In genomic region chr8:87784227-87784626, GRCm38 (mm10) we compare ENCODE assay signal across 10 mouse cellular contexts.
DNase-seq lines count a peak whose midpoint lies in the region; ATAC-seq and TF ChIP-seq lines count a peak whose summit lies in the region.
"Had no signal": no experiment of that assay in that cellular context is flagged by ENCODE, and none has a peak within 500 bp of the region (broad histone marks: within the 10 kb centered on the region; RNA-seq: fewer than 3 reads in every experiment).

No protein-coding gene starts in this region.

- H3K9ac ChIP-seq in heart, adult 2 months (ENCODE audit: low read depth, low read length), result no peak overlapping the region
- peak overlapping the region; percentile 19; the same call in 1 of the 2 replicates for H3K9ac ChIP-seq in forebrain, embryonic 16.5 days (replicated peaks; ENCODE audit: low read depth, low read length)
- peak overlapping the region; percentile 43; the same call in 1 of the 2 replicates for H3K9ac ChIP-seq in midbrain, embryonic 12.5 days (replicated peaks)

- H3K27me3 ChIP-seq in heart, adult 2 months (ENCODE audit: control insufficient read depth, insufficient read depth, low read length), result no peaks in the 10 kb centered on the region
- H3K27me3 ChIP-seq in forebrain, embryonic 16.5 days (replicated peaks; ENCODE audit: control insufficient read depth, insufficient read depth, low read length), result no peaks in the 10 kb centered on the region
- H3K27me3 ChIP-seq in midbrain, embryonic 12.5 days, result no peaks in the 10 kb centered on the region

- no peaks in the 10 kb centered on the region for H3K36me3 ChIP-seq in heart, adult 2 months (ENCODE audit: control insufficient read depth, insufficient read depth, low read length)
- H3K36me3 ChIP-seq in forebrain, embryonic 16.5 days (ENCODE audit: control insufficient read depth, insufficient read depth), result 0 out of 2 replicates have a peak, but pooled peaks cover 3% of the 10 kb centered on the region
- peaks cover 36% of the 10 kb centered on the region for H3K36me3 ChIP-seq in midbrain, embryonic 12.5 days

- peaks cover 2% of the 10 kb centered on the region for H3K4me1 ChIP-seq in heart, adult 2 months (ENCODE audit: control insufficient read depth, insufficient read depth, low read length)
- H3K4me1 ChIP-seq in forebrain, embryonic 16.5 days (replicated peaks; ENCODE audit: control insufficient read depth, insufficient read depth, low read length), result peaks cover 19% of the 10 kb centered on the region
- H3K4me1 ChIP-seq in midbrain, embryonic 12.5 days, result peaks cover 54% of the 10 kb centered on the region

- H3K9me3 ChIP-seq in forebrain, embryonic 16.5 days (ENCODE audit: control insufficient read depth, low read length), result no peaks in the 10 kb centered on the region
- no peaks in the 10 kb centered on the region for H3K9me3 ChIP-seq in midbrain, embryonic 12.5 days

- DNase-seq in heart, adult 2 months, result no peak
- no peak for DNase-seq in heart, postnatal 4 days
- peak; percentile 51 for DNase-seq in Muller cell, postnatal 12 days (ENCODE audit: inconsistent ontology term)
- no peak for DNase-seq in spleen, adult 18-20 months
- DNase-seq in urinary bladder, postnatal 4 days (ENCODE audit: low spot score in 2 of 2), result no peak
- no peak for DNase-seq in spleen, postnatal 14 days (ENCODE audit: low spot score in 2 of 2)
- DNase-seq: cerebellum, adult 8-10 months; thymus, adult 2 months had no signal

- TF ChIP-seq POLR2A in heart, adult 2 months (IDR thresholded peaks at IDR 0.05; ENCODE audit: insufficient read depth, low read depth, low read length), result no peak

- peak overlapping the region; percentile 45 for H3K27ac ChIP-seq in heart, adult 2 months
- H3K27ac ChIP-seq in forebrain, embryonic 16.5 days (ENCODE audit: low read length), result no peak overlapping the region
- H3K27ac ChIP-seq in midbrain, embryonic 12.5 days (replicated peaks), result peak overlapping the region; percentile 78

- intact Hi-C loops in heart, adult 2 months (cut with DNase I), result no loop called here

- ATAC-seq in forebrain, embryonic 16.5 days, result no peak
- no peak for ATAC-seq in midbrain, embryonic 12.5 days (ENCODE audit: low FRiP score, low read depth)

- no peak overlapping the region for H3K4me3 ChIP-seq in heart, adult 2 months
- no peak overlapping the region for H3K4me3 ChIP-seq in forebrain, embryonic 16.5 days (replicated peaks; ENCODE audit: low read length)
- no peak overlapping the region for H3K4me3 ChIP-seq in midbrain, embryonic 12.5 days

- no peak for TF ChIP-seq CTCF in heart, adult 2 months (IDR thresholded peaks at IDR 0.05)

- WGBS in heart, adult 2 months, result 46% methylated on average over 13 of the region's 13 CpGs
- WGBS in forebrain, embryonic 16.5 days, result 16% methylated on average over 13 of the region's 13 CpGs
- WGBS in midbrain, embryonic 12.5 days, result 2% methylated on average over 13 of the region's 13 CpGs

- no peak for TF ChIP-seq EP300 in heart, adult 2 months (IDR thresholded peaks at IDR 0.05; ENCODE audit: insufficient read depth, low read depth, low read length)

- peak overlapping the region; percentile 18; the same call in 1 of the 2 replicates for H3K4me2 ChIP-seq in forebrain, embryonic 16.5 days (ENCODE audit: low read length)
- H3K4me2 ChIP-seq in midbrain, embryonic 12.5 days (replicated peaks), result peak overlapping the region; percentile 40

- no peaks in the 10 kb centered on the region for H3K79me2 ChIP-seq in heart, adult 2 months (replicated peaks; ENCODE audit: control insufficient read depth, insufficient read depth, low read length)
